Comparison of ENCODE assay signal across 11 mouse cellular contexts in genomic region chr9:90124873-90125245, GRCm38 (mm10). TPM values are rescaled to one million over a fixed set of nuclear protein-coding genes. Genes with fewer than 3 reads are reported as not detected.
DNase-seq lines count a peak whose midpoint lies in the region; ATAC-seq and TF ChIP-seq lines count a peak whose summit lies in the region.
"Had no signal": no experiment of that assay in that cellular context is flagged by ENCODE, and none has a peak within 500 bp of the region (broad histone marks: within the 10 kb centered on the region; RNA-seq: fewer than 3 reads in every experiment).

No protein-coding gene starts in this region.

- no peak for TF ChIP-seq CTCF in kidney, postnatal 0 days (IDR thresholded peaks at IDR 0.05; ENCODE audit: low read depth)

- H3K36me3 ChIP-seq in kidney, postnatal 0 days (ENCODE audit: insufficient read depth, low read length), result no peaks in the 10 kb centered on the region
- H3K36me3 ChIP-seq in forebrain, embryonic 16.5 days (ENCODE audit: control insufficient read depth, insufficient read depth), result no peaks in the 10 kb centered on the region
- H3K36me3 ChIP-seq in lung, embryonic 16.5 days (ENCODE audit: control insufficient read depth, insufficient read depth, low read length), result no peaks in the 10 kb centered on the region
- H3K36me3 ChIP-seq: limb, embryonic 15.5 days had no signal

- no peak overlapping the region for H3K9ac ChIP-seq in kidney, postnatal 0 days (ENCODE audit: low read depth, low read length)
- no peak overlapping the region for H3K9ac ChIP-seq in forebrain, embryonic 16.5 days (replicated peaks; ENCODE audit: low read depth, low read length)
- H3K9ac ChIP-seq in lung, embryonic 16.5 days (ENCODE audit: low read length), result no peak overlapping the region
- H3K9ac ChIP-seq: limb, embryonic 15.5 days had no signal

- H3K4me2 ChIP-seq in kidney, postnatal 0 days (ENCODE audit: low read length), result no peak overlapping the region
- no peak overlapping the region for H3K4me2 ChIP-seq in forebrain, embryonic 16.5 days (ENCODE audit: low read length)
- peak overlapping the region; percentile 0; the same call in 1 of the 2 replicates for H3K4me2 ChIP-seq in lung, embryonic 16.5 days (ENCODE audit: low read depth, low read length)
- H3K4me2 ChIP-seq: limb, embryonic 15.5 days had no signal

- no peak overlapping the region for H3K4me3 ChIP-seq in kidney, postnatal 0 days (replicated peaks; ENCODE audit: low read depth, low read length)
- H3K4me3 ChIP-seq in forebrain, embryonic 16.5 days (replicated peaks; ENCODE audit: low read length), result 0 out of 2 replicates have a peak overlapping the region, but pooled peaks have one; percentile 1
- H3K4me3 ChIP-seq in lung, embryonic 16.5 days (ENCODE audit: low read length), result no peak overlapping the region
- H3K4me3 ChIP-seq: limb, embryonic 15.5 days had no signal

- no peaks in the 10 kb centered on the region for H3K27me3 ChIP-seq in kidney, postnatal 0 days (ENCODE audit: insufficient read depth, low read length)
- H3K27me3 ChIP-seq in forebrain, embryonic 16.5 days (replicated peaks; ENCODE audit: control insufficient read depth, insufficient read depth, low read length), result no peaks in the 10 kb centered on the region
- no peaks in the 10 kb centered on the region for H3K27me3 ChIP-seq in lung, embryonic 16.5 days (ENCODE audit: control insufficient read depth, insufficient read depth, low read depth, low read length)
- H3K27me3 ChIP-seq: limb, embryonic 15.5 days had no signal

- H3K27ac ChIP-seq in kidney, postnatal 0 days, result 0 out of 2 replicates have a peak overlapping the region, but pooled peaks have one; percentile 19
- no peak overlapping the region for H3K27ac ChIP-seq in forebrain, embryonic 16.5 days (ENCODE audit: low read length)
- H3K27ac ChIP-seq in lung, embryonic 16.5 days (ENCODE audit: low read length), result no peak overlapping the region
- H3K27ac ChIP-seq: limb, embryonic 15.5 days had no signal

- peak; percentile 32 for DNase-seq in kidney, postnatal 0 days (ENCODE audit: low spot score)
- DNase-seq in kidney, adult 9 months, result no peak
- peak; percentile 41 for DNase-seq in MN1 (ENCODE audit: low spot score)
- DNase-seq in spleen, postnatal 14 days (ENCODE audit: low spot score in 2 of 2), result no peak
- no peak for DNase-seq in gastrocnemius, postnatal 25 days
- no peak for DNase-seq in urinary bladder, postnatal 4 days (ENCODE audit: low spot score in 2 of 2)
- DNase-seq: adrenal gland, postnatal 10 days; cerebellum, postnatal 36 days had no signal

- H3K9me3 ChIP-seq in kidney, postnatal 0 days (replicated peaks; ENCODE audit: low read length), result no peaks in the 10 kb centered on the region
- H3K9me3 ChIP-seq in forebrain, embryonic 16.5 days (ENCODE audit: control insufficient read depth, low read length), result no peaks in the 10 kb centered on the region
- no peaks in the 10 kb centered on the region for H3K9me3 ChIP-seq in lung, embryonic 16.5 days (ENCODE audit: control insufficient read depth, low read length)
- H3K9me3 ChIP-seq: limb, embryonic 15.5 days had no signal

- 42% methylated on average over 8 of the region's 8 CpGs for WGBS in kidney, postnatal 0 days
- WGBS in forebrain, embryonic 16.5 days, result 19% methylated on average over 8 of the region's 8 CpGs
- WGBS in lung, embryonic 16.5 days, result 23% methylated on average over 8 of the region's 8 CpGs

- no peak for ATAC-seq in kidney, postnatal 0 days (replicated peaks; ENCODE audit: low FRiP score, low read depth)
- peak; percentile 18 for ATAC-seq in forebrain, embryonic 16.5 days
- 0 out of 2 replicates have a peak, but pooled peaks have one; percentile 13 for ATAC-seq in lung, embryonic 16.5 days (ENCODE audit: low read depth)

- no peaks in the 10 kb centered on the region for H3K4me1 ChIP-seq in kidney, postnatal 0 days (replicated peaks; ENCODE audit: insufficient read depth, low read length)
- H3K4me1 ChIP-seq in forebrain, embryonic 16.5 days (replicated peaks; ENCODE audit: control insufficient read depth, insufficient read depth, low read length), result peaks cover 10% of the 10 kb centered on the region; the same call in 1 of the 2 replicates
- peaks cover 3% of the 10 kb centered on the region; the same call in 1 of the 2 replicates for H3K4me1 ChIP-seq in lung, embryonic 16.5 days (replicated peaks; ENCODE audit: control insufficient read depth, insufficient read depth, low read length)

RNA-seq across cellular contexts. Expression of gene Morf4l1, which starts 10.3 kb away (rescaled TPM):
- polyA plus RNA-seq in kidney, postnatal 0 days (2015; fragmentation: Nextera tagmentation; extraction: Ambion mirVana), result 412 and 452 TPM in 2 replicates
- 520 and 524 TPM in 2 replicates for polyA plus RNA-seq in forebrain, embryonic 16.5 days (2015; fragmentation: Nextera tagmentation; extraction: Ambion mirVana)
- polyA plus RNA-seq in lung, embryonic 16.5 days (2015; fragmentation: Nextera tagmentation; extraction: Ambion mirVana), result 400 and 424 TPM in 2 replicates
- 100 to 1,000 TPM; 154 to 171 TPM for total RNA-seq in gastrocnemius, postnatal 25 days (2021)

RNA-seq across cellular contexts. Expression of gene Adamts7, which starts 38.0 kb away (rescaled TPM):
- polyA plus RNA-seq in kidney, postnatal 0 days (2015; fragmentation: Nextera tagmentation; extraction: Ambion mirVana), result 11.6 and 12.8 TPM in 2 replicates
- 14.0 and 14.1 TPM in 2 replicates for polyA plus RNA-seq in forebrain, embryonic 16.5 days (2015; fragmentation: Nextera tagmentation; extraction: Ambion mirVana)
- polyA plus RNA-seq in lung, embryonic 16.5 days (2015; fragmentation: Nextera tagmentation; extraction: Ambion mirVana), result 17.5 and 18.7 TPM in 2 replicates
- 1 to 10 TPM in 1 of 2 experiments, under 1 TPM in 1; 0.67 to 1.5 TPM for total RNA-seq in gastrocnemius, postnatal 25 days (2021)

Comparison
In these comparisons a context has a peak if more than half of its experiments do, and no peak if none do; other contexts are left out.
1. DNase-seq: peak in kidney, postnatal 0 days (single experiment) and MN1 (single experiment); none in kidney, adult 9 months (single experiment), spleen, postnatal 14 days (0 of 2), gastrocnemius, postnatal 25 days (single experiment) and urinary bladder, postnatal 4 days (0 of 2).